Mouse (Mus musculus): ENCODE data around the gene Cycs. TPM values are rescaled to one million over a fixed set of nuclear protein-coding genes. Genes with fewer than 3 reads are reported as not detected.

Cycs gene
- polyA plus RNA-seq, 1 experiment, result 12.7 TPM

GRCm38 (mm10) chr6:50521532-50522135 lies 44.7 kb downstream of the Cycs start:
- Histone ChIP-seq H3K27me3 (replicated peaks; ENCODE audit: control insufficient read depth, insufficient read depth, low read length) (no peaks in the 10 kb centered on the region), H3K36me3 (ENCODE audit: control insufficient read depth, insufficient read depth, low read length) (no peaks in the 10 kb centered on the region), H3K4me3 (ENCODE audit: insufficient read depth, low read depth, low read length) (no peak overlapping the region), H3K27ac (ENCODE audit: insufficient read depth, low read depth, low read length) (no peak overlapping the region), H3K4me1 (ENCODE audit: control insufficient read depth, insufficient read depth, low read length) (peaks cover 15% of the 10 kb centered on the region)
- no peak for DNase-seq
- WGBS, result 61% methylated on average over 7 of the region's 7 CpGs
- TF ChIP-seq CTCF (conservative IDR thresholded peaks at IDR 0.05; ENCODE audit: insufficient read depth, insufficient read length, low read depth, low read length) (no peak), POLR2A (IDR thresholded peaks at IDR 0.05; ENCODE audit: low read depth, low read length) (no peak)

GRCm38 (mm10) chr6:50520139-50520538 lies 46.2 kb downstream of the Cycs start:
- Histone ChIP-seq H3K27ac (ENCODE audit: insufficient read depth, low read depth, low read length) (no peak overlapping the region), H3K27me3 (replicated peaks; ENCODE audit: control insufficient read depth, insufficient read depth, low read length) (no peaks in the 10 kb centered on the region), H3K4me3 (ENCODE audit: insufficient read depth, low read depth, low read length) (no peak overlapping the region), H3K4me1 (ENCODE audit: control insufficient read depth, insufficient read depth, low read length) (peaks cover 9% of the 10 kb centered on the region), H3K36me3 (ENCODE audit: control insufficient read depth, insufficient read depth, low read length) (no peaks in the 10 kb centered on the region)
- no peak for DNase-seq
- TF ChIP-seq CTCF (conservative IDR thresholded peaks at IDR 0.05; ENCODE audit: insufficient read depth, insufficient read length, low read depth, low read length), result no peak
- TF ChIP-seq POLR2A (IDR thresholded peaks at IDR 0.05; ENCODE audit: low read depth, low read length), result no peak
- 47% methylated on average over 5 of the region's 5 CpGs for WGBS

GRCm38 (mm10) chr6:50518371-50518770 lies 48.0 kb downstream of the Cycs start:
- no peak overlapping the region for H3K4me3 ChIP-seq (ENCODE audit: insufficient read depth, low read depth, low read length)
- DNase-seq, result no peak
- H3K27me3 ChIP-seq (replicated peaks; ENCODE audit: control insufficient read depth, insufficient read depth, low read length), result no peaks in the 10 kb centered on the region
- no peak overlapping the region for H3K27ac ChIP-seq (ENCODE audit: insufficient read depth, low read depth, low read length)
- no peaks in the 10 kb centered on the region for H3K36me3 ChIP-seq (ENCODE audit: control insufficient read depth, insufficient read depth, low read length)
- peaks cover 6% of the 10 kb centered on the region for H3K4me1 ChIP-seq (ENCODE audit: control insufficient read depth, insufficient read depth, low read length)
- TF ChIP-seq POLR2A (IDR thresholded peaks at IDR 0.05; ENCODE audit: low read depth, low read length), result no peak
- TF ChIP-seq CTCF (conservative IDR thresholded peaks at IDR 0.05; ENCODE audit: insufficient read depth, insufficient read length, low read depth, low read length), result no peak
- WGBS, result 90% methylated on average over 5 of the region's 5 CpGs

Other genes with a start within 250 kb of the Cycs start
- gene Osbpl3, start 110.3 kb downstream of the Cycs start, polyA plus RNA-seq (2012; rRNA removed), result 33.0 and 36.1 TPM in 2 replicates
- gene 4921507P07Rik, start 30.1 kb upstream of the Cycs start, polyA plus RNA-seq (2012; rRNA removed), result 0.26 and 0.33 TPM in 2 replicates
- not detected in 2 replicates for gene Npvf, start 87.9 kb upstream of the Cycs start, polyA plus RNA-seq (2012; rRNA removed)

Data from kidney, adult 2 months (tissue).